In the genomic region with DNA sequence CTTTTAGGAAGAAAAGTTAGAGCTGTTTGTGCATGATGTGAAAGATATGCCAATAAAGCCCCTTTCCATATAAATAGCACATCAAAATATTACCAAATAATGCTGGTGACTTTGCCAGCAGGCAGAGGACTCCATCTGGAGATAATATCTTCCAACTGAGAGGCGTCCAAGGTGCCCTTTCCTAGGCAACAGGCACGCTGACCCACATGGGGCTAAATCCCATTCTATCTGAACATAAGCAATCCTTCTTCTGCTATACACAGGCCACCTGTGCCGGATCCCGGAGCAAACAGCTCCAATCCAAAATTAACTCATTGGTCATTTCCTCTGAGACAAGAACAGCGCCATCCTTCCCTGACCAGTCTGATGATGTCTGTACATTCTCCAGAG, we compare ENCODE assay signal across 11 mouse cellular contexts.
DNase-seq lines count a peak whose midpoint lies in the region; ATAC-seq and TF ChIP-seq lines count a peak whose summit lies in the region.
"Had no signal": no experiment of that assay in that cellular context is flagged by ENCODE, and none has a peak within 500 bp of the region (broad histone marks: within the 10 kb centered on the region; RNA-seq: fewer than 3 reads in every experiment).

No protein-coding gene starts in this region.

- H3K4me1 ChIP-seq in heart, postnatal 0 days (ENCODE audit: control insufficient read depth, insufficient read depth): peaks cover 15% of the 10 kb centered on the region
- no peaks in the 10 kb centered on the region for H3K4me1 ChIP-seq in hindbrain, embryonic 11.5 days (replicated peaks; ENCODE audit: control insufficient read depth, insufficient read depth, low read length)
- H3K4me1 ChIP-seq in midbrain, embryonic 14.5 days (ENCODE audit: control insufficient read depth, insufficient read depth, low read length): peaks cover 26% of the 10 kb centered on the region
- no peaks in the 10 kb centered on the region for H3K4me1 ChIP-seq in liver, embryonic 12.5 days

- TF ChIP-seq CTCF in heart, postnatal 0 days (IDR thresholded peaks at IDR 0.05; ENCODE audit: low read depth): no peak

- H3K27me3 ChIP-seq in heart, postnatal 0 days (ENCODE audit: control insufficient read depth, insufficient read depth, low read length): no peaks in the 10 kb centered on the region
- H3K27me3 ChIP-seq in hindbrain, embryonic 11.5 days (ENCODE audit: control insufficient read depth, insufficient read depth, low read length): no peaks in the 10 kb centered on the region
- no peaks in the 10 kb centered on the region for H3K27me3 ChIP-seq in midbrain, embryonic 14.5 days (ENCODE audit: control insufficient read depth, insufficient read depth, low read length)
- no peaks in the 10 kb centered on the region for H3K27me3 ChIP-seq in liver, embryonic 12.5 days (replicated peaks)
- H3K27me3 ChIP-seq: limb, embryonic 15.5 days had no signal

- ATAC-seq in heart, postnatal 0 days (ENCODE audit: insufficient read depth, low read depth): no peak
- peak; percentile 58 for ATAC-seq in hindbrain, embryonic 11.5 days (ENCODE audit: low FRiP score)
- peak; percentile 62 for ATAC-seq in midbrain, embryonic 14.5 days (ENCODE audit: low FRiP score, low TSS enrichment)
- no peak for ATAC-seq in liver, embryonic 12.5 days
- ATAC-seq: CD4-positive, CD25-positive, alpha-beta regulatory T cell, adult 4 months; inflammation-experienced regulatory T-cells, adult 6 months had no signal

- no peaks in the 10 kb centered on the region for H3K36me3 ChIP-seq in heart, postnatal 0 days (replicated peaks; ENCODE audit: control insufficient read depth, insufficient read depth, low read length)
- H3K36me3 ChIP-seq in hindbrain, embryonic 11.5 days (ENCODE audit: control insufficient read depth, insufficient read depth, low read length): no peaks in the 10 kb centered on the region
- no peaks in the 10 kb centered on the region for H3K36me3 ChIP-seq in midbrain, embryonic 14.5 days (ENCODE audit: control insufficient read depth, insufficient read depth, low read length)
- H3K36me3 ChIP-seq in liver, embryonic 12.5 days: no peaks in the 10 kb centered on the region
- H3K36me3 ChIP-seq: limb, embryonic 15.5 days had no signal

- H3K9ac ChIP-seq in heart, postnatal 0 days (replicated peaks; ENCODE audit: low read depth, low read length): no peak overlapping the region
- no peak overlapping the region for H3K9ac ChIP-seq in hindbrain, embryonic 11.5 days (ENCODE audit: low read depth, low read length)
- H3K9ac ChIP-seq in midbrain, embryonic 14.5 days (replicated peaks; ENCODE audit: low read length): no peak overlapping the region
- no peak overlapping the region for H3K9ac ChIP-seq in liver, embryonic 12.5 days
- H3K9ac ChIP-seq: limb, embryonic 15.5 days had no signal

- no peak overlapping the region for H3K4me3 ChIP-seq in heart, postnatal 0 days (ENCODE audit: low read depth, low read length)
- no peak overlapping the region for H3K4me3 ChIP-seq in hindbrain, embryonic 11.5 days (ENCODE audit: low read depth, low read length)
- no peak overlapping the region for H3K4me3 ChIP-seq in midbrain, embryonic 14.5 days (replicated peaks; ENCODE audit: low read depth, low read length)
- H3K4me3 ChIP-seq in liver, embryonic 12.5 days: no peak overlapping the region
- H3K4me3 ChIP-seq: limb, embryonic 15.5 days had no signal

- TF ChIP-seq EP300 in heart, postnatal 0 days (IDR thresholded peaks at IDR 0.05; ENCODE audit: low read depth): no peak

- H3K9me3 ChIP-seq in heart, postnatal 0 days (replicated peaks; ENCODE audit: control insufficient read depth, low read length): no peaks in the 10 kb centered on the region
- no peaks in the 10 kb centered on the region for H3K9me3 ChIP-seq in hindbrain, embryonic 11.5 days (ENCODE audit: control insufficient read depth, low read length)
- no peaks in the 10 kb centered on the region for H3K9me3 ChIP-seq in midbrain, embryonic 14.5 days (ENCODE audit: control insufficient read depth, low read length)
- H3K9me3 ChIP-seq in liver, embryonic 12.5 days (replicated peaks): no peaks in the 10 kb centered on the region
- H3K9me3 ChIP-seq: limb, embryonic 15.5 days had no signal

- peak overlapping the region; percentile 70 for H3K27ac ChIP-seq in heart, postnatal 0 days (ENCODE audit: low read depth)
- H3K27ac ChIP-seq in hindbrain, embryonic 11.5 days (ENCODE audit: low read depth, low read length): peak overlapping the region; percentile 80
- peak overlapping the region; percentile 81 for H3K27ac ChIP-seq in midbrain, embryonic 14.5 days (replicated peaks; ENCODE audit: low read depth, low read length)
- H3K27ac ChIP-seq in liver, embryonic 12.5 days: no peak overlapping the region

- H3K4me2 ChIP-seq in heart, postnatal 0 days (ENCODE audit: low read depth, low read length): no peak overlapping the region
- H3K4me2 ChIP-seq in hindbrain, embryonic 11.5 days (replicated peaks; ENCODE audit: low read depth, low read length): no peak overlapping the region
- peak overlapping the region; percentile 34; the same call in 1 of the 2 replicates for H3K4me2 ChIP-seq in midbrain, embryonic 14.5 days (ENCODE audit: low read length)
- H3K4me2 ChIP-seq in liver, embryonic 12.5 days: no peak overlapping the region
- H3K4me2 ChIP-seq: limb, embryonic 15.5 days had no signal

- DNase-seq in heart, postnatal 0 days (ENCODE audit: low spot score): no peak
- DNase-seq in heart, adult 9 months (ENCODE audit: low spot score in 2 of 2): no peak
- peak; percentile 58 to 61 for DNase-seq in cerebellum, postnatal 25 days
- DNase-seq in hindbrain, embryonic 11.5 days (ENCODE audit: low spot score): no peak
- DNase-seq in midbrain, embryonic 14.5 days: no peak
- DNase-seq in kidney, postnatal 10 days: no peak
- DNase-seq in adrenal gland, postnatal 10 days: no peak

- WGBS in heart, postnatal 0 days: 37% methylated on average over 5 of the region's 5 CpGs
- 65% methylated on average over 5 of the region's 5 CpGs for WGBS in hindbrain, embryonic 11.5 days
- 47% methylated on average over 5 of the region's 5 CpGs for WGBS in midbrain, embryonic 14.5 days
- WGBS in liver, embryonic 12.5 days (ENCODE audit: insufficient replicate concordance): 73% methylated on average over 5 of the region's 5 CpGs

Comparison
In these comparisons a context has a peak if more than half of its experiments do, and no peak if none do; other contexts are left out.
1. ATAC-seq: peak in hindbrain, embryonic 11.5 days (single experiment) and midbrain, embryonic 14.5 days (single experiment); none in heart, postnatal 0 days (single experiment) and liver, embryonic 12.5 days (single experiment).
2. DNase-seq: peak in cerebellum, postnatal 25 days (2 of 2); none in heart, postnatal 0 days (single experiment), heart, adult 9 months (0 of 2), hindbrain, embryonic 11.5 days (single experiment), midbrain, embryonic 14.5 days (single experiment), kidney, postnatal 10 days (single experiment) and adrenal gland, postnatal 10 days (single experiment).